Mouse (Mus musculus): ENCODE measurements around the gene Gopc.

DNA sequence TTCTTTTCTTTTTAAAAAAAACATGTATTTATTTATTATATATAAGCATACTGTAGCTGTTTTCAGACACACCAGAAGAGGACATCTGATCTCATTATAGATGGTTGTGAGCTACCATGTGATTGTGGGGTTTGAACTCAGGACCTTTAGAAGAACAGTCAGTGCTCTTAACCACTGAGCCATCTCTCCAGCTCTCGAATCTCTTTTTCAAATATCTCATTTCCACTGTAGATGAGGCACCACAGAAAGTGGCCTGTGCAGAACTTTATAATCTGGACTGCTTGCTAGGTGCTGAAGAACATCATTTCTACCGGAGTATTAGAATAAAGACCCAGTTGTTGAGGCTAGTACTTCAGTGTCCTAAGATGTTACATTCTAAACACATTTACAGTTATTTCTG is 33.1 kb upstream of the Gopc start:
- TF ChIP-seq CTCF (IDR thresholded peaks at IDR 0.05; ENCODE audit: low read depth) (no peak), EP300 (IDR thresholded peaks at IDR 0.05; ENCODE audit: low read depth) (no peak)

All from heart, postnatal 0 days (tissue).